Mouse (Mus musculus) kidney, embryonic 15.5 days (tissue): ENCODE measurements around the gene Pde10a. TPM values are rescaled to one million over a fixed set of nuclear protein-coding genes. Genes with fewer than 3 reads are reported as not detected.

Source experiments
- ATAC-seq: fragments of 200-750 bp; cut with Nextera tagmentation; replicated peaks from 2 replicates; pipeline ENCODE4 v1.8.0; 2017; ENCODE audit warnings: moderate TSS enrichment; ENCODE audit not compliant: low FRiP score
- H3K27ac ChIP-seq: fragments of 300-500 bp; sonication (generic); 2 replicates; pipeline ENCODE4 v1.5.1; 2015; ENCODE audit warnings: mild to moderate bottlenecking, inconsistent platforms
- H3K27me3 ChIP-seq: fragments of 300-500 bp; sonication (generic); 2 replicates; pipeline ENCODE4 v1.6.1; 2015; ENCODE audit warnings: inconsistent platforms
- H3K36me3 ChIP-seq: fragments of 300-500 bp; sonication (generic); 2 replicates; pipeline ENCODE4 v1.6.1; 2015; ENCODE audit warnings: inconsistent platforms
- H3K4me1 ChIP-seq: fragments of 300-500 bp; sonication (generic); 2 replicates; pipeline ENCODE4 v1.6.1; 2015; ENCODE audit warnings: inconsistent platforms
- H3K4me2 ChIP-seq: fragments of 300-500 bp; sonication (generic); 2 replicates; pipeline ENCODE4 v1.6.1; 2015; ENCODE audit warnings: moderate library complexity, mild to moderate bottlenecking, inconsistent platforms
- H3K4me3 ChIP-seq: fragments of 300-500 bp; sonication (generic); replicated peaks from 2 replicates; pipeline ENCODE4 v1.5.1; 2015; ENCODE audit warnings: mild to moderate bottlenecking, inconsistent platforms
- H3K9ac ChIP-seq: fragments of 300-500 bp; sonication (generic); 2 replicates; pipeline ENCODE4 v1.6.1; 2015; ENCODE audit warnings: mild to moderate bottlenecking, inconsistent platforms
- H3K9me3 ChIP-seq: fragments of 300-500 bp; sonication (generic); replicated peaks from 2 replicates; pipeline ENCODE4 v1.6.1; 2016; ENCODE audit warnings: inconsistent platforms
- WGBS: fragments of 180-500 bp; shearing (Covaris S2); methylation state at CpG from one replicate; pipeline ENCODE4 v1.1.7; 2015; ENCODE audit warnings: mixed read lengths; 5-methylcytosine and 5-hydroxymethylcytosine counted together
- polyA plus RNA-seq: library from polyadenylated mRNA; unstranded; fragments of >200 nt; fragmentation: Nextera tagmentation; extraction: Ambion mirVana; gene quantifications from 2 replicates; pipeline ENCODE4 v1.2.1, GENCODE M21; 2015

The Pde10a gene
- polyA plus RNA-seq, 1 experiment from 2014 or later = 2.2 TPM

DNA sequence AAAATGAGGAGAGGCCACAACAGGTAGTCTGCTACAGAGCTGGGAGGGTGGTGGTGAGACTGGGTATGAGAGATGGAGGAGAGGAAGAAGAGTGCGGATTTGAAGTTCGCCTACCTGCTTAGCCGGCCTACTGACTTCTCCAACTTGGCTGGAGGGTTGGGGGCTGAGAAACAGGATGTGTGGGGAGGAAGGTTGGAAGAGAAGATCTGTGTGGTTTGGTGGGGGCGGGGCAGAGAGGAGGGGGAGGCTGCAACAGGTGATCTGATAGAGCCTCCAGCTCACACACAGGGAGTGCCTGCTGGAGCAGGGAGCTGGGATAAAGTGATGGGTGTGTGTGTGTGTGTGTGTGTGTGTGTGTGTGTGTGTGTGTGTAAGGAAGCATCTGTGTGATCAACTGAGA is 479.3 kb downstream of the Pde10a start:
- Histone ChIP-seq H3K9me3 (no peaks in the 10 kb centered on the region), H3K4me1 (no peaks in the 10 kb centered on the region), H3K4me2 (no peak overlapping the region), H3K27ac (no peak overlapping the region), H3K36me3 (peaks cover 2% of the 10 kb centered on the region; the same call in 1 of the 2 replicates), H3K4me3 (no peak overlapping the region), H3K9ac (no peak overlapping the region), H3K27me3 (no peaks in the 10 kb centered on the region)
- WGBS = 83% methylated on average over 4 of the region's 4 CpGs
- ATAC-seq = no peak

DNA sequence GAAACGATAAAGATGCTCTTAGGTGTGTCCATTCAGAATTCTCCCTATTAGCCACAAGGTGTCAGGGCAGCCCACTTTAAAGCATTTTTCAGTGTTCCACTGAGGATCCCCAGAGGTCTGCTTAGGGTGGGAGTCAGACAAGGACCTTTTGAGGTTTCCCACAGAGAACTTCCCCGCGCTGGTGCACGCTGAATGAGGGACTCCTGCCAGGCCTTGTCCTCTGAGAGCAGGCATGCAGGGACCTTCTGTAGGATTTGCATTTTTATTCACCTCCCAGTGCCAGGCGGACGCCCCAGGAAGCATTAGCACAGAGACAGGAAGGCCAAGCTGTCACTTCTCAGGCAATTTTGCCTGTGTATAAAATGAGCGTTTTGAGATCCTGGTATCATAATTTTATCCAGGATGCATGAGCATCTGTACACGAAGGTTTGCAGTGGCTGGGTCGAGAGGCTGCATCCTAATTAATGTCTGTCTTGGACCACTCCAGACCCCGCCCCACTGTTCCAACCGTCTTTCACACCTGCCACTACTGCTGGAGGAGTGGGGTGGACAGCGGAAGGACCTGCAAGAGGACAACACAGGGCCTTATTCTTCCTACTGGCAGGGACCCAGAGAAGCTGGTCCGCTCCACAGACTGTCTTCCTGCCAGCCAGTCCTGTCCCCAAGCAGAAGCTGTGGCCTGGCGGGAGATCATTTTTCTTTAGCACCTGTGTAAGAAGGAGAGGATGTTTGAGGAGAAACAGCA is 498.2 kb downstream of the Pde10a start:
- no peak for ATAC-seq
- no peaks in the 10 kb centered on the region for H3K4me1 ChIP-seq
- no peak overlapping the region for H3K27ac ChIP-seq
- no peak overlapping the region for H3K9ac ChIP-seq
- no peaks in the 10 kb centered on the region for H3K36me3 ChIP-seq
- no peak overlapping the region for H3K4me2 ChIP-seq
- 40% methylated on average over 14 of the region's 14 CpGs for WGBS
- no peaks in the 10 kb centered on the region for H3K27me3 ChIP-seq
- H3K9me3 ChIP-seq = no peaks in the 10 kb centered on the region
- no peak overlapping the region for H3K4me3 ChIP-seq

DNA sequence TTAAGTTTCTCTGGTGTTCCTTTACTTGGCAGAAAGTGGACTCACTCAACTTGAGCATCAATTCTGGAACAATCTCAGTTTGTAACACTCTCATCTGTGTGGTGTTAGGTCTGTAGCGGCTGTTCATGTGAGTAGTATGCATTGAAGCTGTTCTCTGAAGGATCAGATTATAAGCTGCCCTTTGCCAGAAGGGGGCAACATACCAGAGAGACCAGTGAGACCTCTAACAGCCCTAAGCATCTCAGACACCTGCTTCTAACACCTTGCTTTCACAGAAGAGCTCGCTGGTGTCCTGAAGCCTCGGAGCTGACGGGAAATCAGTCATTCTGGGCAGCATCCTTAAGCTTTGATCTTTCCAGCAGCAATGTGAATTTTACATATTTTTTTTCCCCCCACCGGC is 505.0 kb downstream of the Pde10a start:
- Histone ChIP-seq H3K4me1 (peaks cover 5% of the 10 kb centered on the region; the same call in 1 of the 2 replicates), H3K9me3 (no peaks in the 10 kb centered on the region), H3K4me2 (no peak overlapping the region), H3K9ac (no peak overlapping the region), H3K27ac (no peak overlapping the region), H3K27me3 (no peaks in the 10 kb centered on the region), H3K36me3 (no peaks in the 10 kb centered on the region), H3K4me3 (no peak overlapping the region)
- ATAC-seq = no peak
- WGBS = 54% methylated on average over 5 of the region's 5 CpGs

DNA sequence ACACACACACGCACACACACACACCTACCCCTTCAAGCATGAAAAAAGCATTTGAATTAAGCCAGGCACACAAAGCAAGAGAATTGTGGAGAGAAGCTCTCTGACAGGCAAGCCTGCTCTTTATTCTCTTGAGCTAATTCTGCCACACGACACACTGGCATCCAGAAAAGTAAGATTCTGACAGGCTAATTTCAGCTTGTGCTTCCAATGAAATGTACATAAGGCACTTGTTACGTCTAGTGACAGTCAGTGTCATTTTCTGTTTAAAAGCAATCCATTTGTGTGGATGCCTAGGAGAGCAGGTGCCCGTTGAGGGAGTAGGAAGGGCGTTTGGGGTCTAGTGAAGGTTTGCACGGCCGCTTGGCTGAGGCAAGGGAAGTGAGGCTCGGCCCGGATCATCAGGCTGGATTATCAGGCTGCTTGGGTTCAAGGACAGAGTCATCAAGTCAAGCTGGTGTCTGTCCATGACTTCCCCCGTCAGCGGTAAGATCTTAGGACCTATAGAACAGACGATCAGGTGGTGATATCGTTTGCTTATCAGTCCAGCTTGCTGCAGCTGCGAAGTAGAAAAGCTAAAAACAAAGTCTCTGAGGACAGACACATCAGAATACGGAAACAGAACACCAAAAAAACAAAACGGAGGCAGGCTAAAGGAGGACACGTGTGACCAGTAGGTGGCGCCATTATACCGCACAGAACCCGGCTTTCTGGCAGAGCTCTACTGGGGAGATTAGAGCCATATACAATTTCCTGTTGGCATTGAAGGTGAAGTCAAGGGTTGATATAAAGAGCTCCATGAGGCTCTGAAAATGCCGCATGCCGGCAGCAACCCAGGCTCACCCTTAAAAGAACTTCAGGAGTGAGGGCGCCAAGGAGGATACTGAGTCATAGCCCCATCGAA is 506.3 kb downstream of the Pde10a start:
- Histone ChIP-seq H3K9me3 (no peaks in the 10 kb centered on the region), H3K27ac (no peak overlapping the region), H3K4me3 (no peak overlapping the region), H3K4me1 (peaks cover 5% of the 10 kb centered on the region; the same call in 1 of the 2 replicates), H3K36me3 (no peaks in the 10 kb centered on the region), H3K9ac (no peak overlapping the region), H3K27me3 (no peaks in the 10 kb centered on the region), H3K4me2 (peak overlapping the region; percentile 47)
- WGBS = 17% methylated on average over 24 of the region's 24 CpGs
- ATAC-seq = peak; percentile 74; the same call in 1 of the 2 replicates

DNA sequence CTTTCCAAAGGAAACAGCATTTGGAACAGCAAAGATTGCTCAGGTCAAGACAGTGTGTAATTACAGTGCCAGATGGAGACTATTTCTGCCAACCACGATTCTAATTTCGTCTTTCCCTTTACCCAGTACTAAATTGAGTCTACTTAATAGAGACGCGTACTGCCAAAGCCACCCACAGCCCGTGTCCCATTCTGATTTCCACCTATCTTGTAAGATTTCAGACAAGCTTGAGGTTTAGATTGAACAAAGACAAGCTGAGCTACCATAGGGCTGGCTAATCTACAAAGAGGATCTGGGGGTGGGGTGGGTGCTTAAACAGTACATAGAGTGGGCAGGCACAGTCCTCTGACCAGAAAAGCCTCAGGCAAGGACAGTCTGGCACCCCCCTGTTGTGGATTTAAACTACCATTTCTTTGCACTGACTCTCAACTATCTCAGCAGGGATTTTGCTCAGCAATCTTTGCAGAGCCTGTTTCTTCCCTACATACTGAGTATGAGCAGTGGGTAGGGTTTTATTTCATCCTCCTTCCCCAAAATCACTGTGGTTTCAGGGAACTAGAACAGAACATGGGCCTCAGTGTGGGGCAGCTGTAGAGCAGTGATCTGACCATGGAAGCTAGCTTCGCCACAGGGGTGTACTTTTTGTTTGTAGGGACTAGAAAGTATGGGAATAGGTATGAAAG is 507.3 kb downstream of the Pde10a start:
- no peak overlapping the region for H3K4me3 ChIP-seq
- WGBS = 82% methylated on average over 6 of the region's 6 CpGs
- no peaks in the 10 kb centered on the region for H3K27me3 ChIP-seq
- H3K9ac ChIP-seq = no peak overlapping the region
- H3K9me3 ChIP-seq = no peaks in the 10 kb centered on the region
- ATAC-seq = no peak
- no peak overlapping the region for H3K27ac ChIP-seq
- peaks cover 5% of the 10 kb centered on the region; the same call in 1 of the 2 replicates for H3K4me1 ChIP-seq
- no peaks in the 10 kb centered on the region for H3K36me3 ChIP-seq
- H3K4me2 ChIP-seq = no peak overlapping the region

DNA sequence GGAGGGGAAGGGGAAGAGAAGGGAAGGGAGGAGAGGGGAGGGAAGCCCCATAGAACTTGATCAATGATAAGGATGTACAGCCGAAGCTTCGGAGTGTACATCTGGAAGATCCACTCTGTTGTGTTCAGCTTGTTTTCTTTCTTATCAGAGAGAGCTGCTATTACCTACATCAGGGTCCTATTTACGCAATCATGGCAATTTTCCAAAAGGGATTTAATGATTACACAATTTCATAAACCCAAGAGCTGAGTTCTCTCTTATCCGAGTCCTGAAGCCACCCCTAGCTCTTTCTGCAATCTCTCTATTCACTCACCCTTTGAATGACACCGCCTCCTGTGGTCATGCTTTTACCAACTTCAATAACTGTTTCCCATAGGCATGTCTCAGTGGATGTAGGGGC is 508.3 kb downstream of the Pde10a start:
- ATAC-seq = no peak
- Histone ChIP-seq H3K9ac (no peak overlapping the region), H3K4me1 (peaks cover 5% of the 10 kb centered on the region; the same call in 1 of the 2 replicates), H3K27ac (no peak overlapping the region), H3K27me3 (no peaks in the 10 kb centered on the region), H3K4me3 (no peak overlapping the region), H3K4me2 (no peak overlapping the region), H3K36me3 (no peaks in the 10 kb centered on the region), H3K9me3 (no peaks in the 10 kb centered on the region)
- WGBS = 82% methylated on average over 5 of the region's 5 CpGs

DNA sequence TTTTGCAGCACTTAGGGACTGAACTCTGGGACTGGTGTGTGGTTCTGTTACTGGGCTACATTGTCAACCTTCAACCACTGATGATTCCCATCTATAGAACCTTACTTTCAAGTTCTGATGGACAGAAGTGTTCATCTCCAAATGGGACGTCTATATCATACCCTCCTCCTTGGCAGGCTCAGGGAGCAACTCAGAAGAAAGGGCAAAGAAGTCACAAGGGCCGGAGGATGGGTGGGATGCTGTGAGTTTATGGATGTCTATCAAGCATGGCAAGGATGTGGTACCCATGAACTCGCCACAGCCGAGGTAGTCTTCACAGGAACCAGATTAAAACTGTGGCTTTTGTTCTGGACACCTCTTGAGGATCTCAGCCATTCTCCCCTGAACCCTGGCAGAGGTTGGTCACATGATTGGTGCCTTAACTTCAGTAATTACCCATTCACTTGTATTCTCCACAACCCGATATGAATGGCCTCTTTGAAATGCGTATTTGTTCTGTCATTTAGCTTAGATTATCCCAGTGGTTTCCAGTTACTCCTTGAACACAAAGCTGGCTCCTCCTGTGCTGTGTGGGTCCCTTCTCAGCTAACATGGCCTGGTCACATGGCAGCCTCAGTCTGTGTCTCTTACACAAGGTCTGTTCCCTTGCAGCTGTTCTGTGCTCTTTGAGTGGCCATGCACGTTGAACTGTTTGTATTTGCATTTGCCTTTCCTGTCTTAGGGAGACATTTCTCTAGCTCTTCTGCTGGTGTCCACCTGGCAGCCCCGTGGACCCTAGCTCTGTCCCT is 510.6 kb downstream of the Pde10a start:
- H3K36me3 ChIP-seq = no peaks in the 10 kb centered on the region
- H3K4me2 ChIP-seq = no peak overlapping the region
- H3K27ac ChIP-seq = no peak overlapping the region
- H3K9me3 ChIP-seq = no peaks in the 10 kb centered on the region
- no peak overlapping the region for H3K4me3 ChIP-seq
- ATAC-seq = no peak
- WGBS = 68% methylated on average over 8 of the region's 8 CpGs
- no peaks in the 10 kb centered on the region for H3K27me3 ChIP-seq
- no peak overlapping the region for H3K9ac ChIP-seq
- peaks cover 5% of the 10 kb centered on the region; the same call in 1 of the 2 replicates for H3K4me1 ChIP-seq

Other genes with a start within 250 kb of the Pde10a start
- 165 and 179 TPM in 2 replicates for gene Mpc1, start 242.5 kb upstream of the Pde10a start, polyA plus RNA-seq
- 77.8 and 81.4 TPM in 2 replicates for gene Sft2d1, start 214.3 kb upstream of the Pde10a start, polyA plus RNA-seq
- 0.30 and 0.42 TPM in 2 replicates for gene Prr18, start 187.9 kb upstream of the Pde10a start, polyA plus RNA-seq
- 0.26 and 0.66 TPM in 2 replicates for gene T2, start 169.4 kb upstream of the Pde10a start, polyA plus RNA-seq
- 0.19 and 0.42 TPM in 2 replicates for gene T, start 90.9 kb upstream of the Pde10a start, polyA plus RNA-seq
- not detected in 2 replicates for gene Gm17087, start 41.6 kb downstream of the Pde10a start, polyA plus RNA-seq